Mouse (Mus musculus) pancreas, adult 10 weeks (tissue): ENCODE data around the gene Tas2r134. TPM values are rescaled to one million over a fixed set of nuclear protein-coding genes. Genes with fewer than 3 reads are reported as not detected.

Source experiments
- polyA plus RNA-seq: library from polyadenylated mRNA; stranded (reverse); fragments of 350-450 nt; fragmentation: Illumina TruSeq; extraction: RNeasy Lipid Tissue Mini Kit (QIAGEN cat#74804); gene quantifications from one replicate; pipeline ENCODE4 v1.2.3, GENCODE M21; 2015; ENCODE audit warnings: low read depth, low replicate concordance; ENCODE audit not compliant: insufficient read depth

The Tas2r134 gene
- polyA plus RNA-seq = not detected

GRCm38 (mm10) chr2:51627211-51627610 is at the start of gene Tas2r134:
Gene Tas2r134 (plus strand): TSS chr2:51627511.

